Comparison of ENCODE assay signal across 16 mouse cellular contexts in genomic region chr4:102635944-102636343, GRCm38 (mm10).
A peak's percentile ranks its signal among the peaks of the same experiment; 100 is the strongest.
DNase-seq lines count a peak whose midpoint lies in the region; ATAC-seq and TF ChIP-seq lines count a peak whose summit lies in the region.
"Had no signal": no experiment of that assay in that cellular context is flagged by ENCODE, and none has a peak within 500 bp of the region (broad histone marks: within the 10 kb centered on the region; RNA-seq: fewer than 3 reads in every experiment).

No protein-coding gene starts in this region.

- no peaks in the 10 kb centered on the region for H3K9me3 ChIP-seq in heart, embryonic 12.5 days (replicated peaks)
- no peaks in the 10 kb centered on the region for H3K9me3 ChIP-seq in stomach, embryonic 16.5 days (replicated peaks; ENCODE audit: control insufficient read depth, low read length)
- H3K9me3 ChIP-seq in stomach, postnatal 0 days (ENCODE audit: control insufficient read depth, low read length) = no peaks in the 10 kb centered on the region
- H3K9me3 ChIP-seq: kidney, embryonic 15.5 days; neural tube, embryonic 13.5 days; stomach, embryonic 15.5 days had no signal

- H3K4me3 ChIP-seq in heart, embryonic 12.5 days = no peak overlapping the region
- H3K4me3 ChIP-seq in stomach, embryonic 16.5 days (replicated peaks; ENCODE audit: low read length) = no peak overlapping the region
- H3K4me3 ChIP-seq in stomach, postnatal 0 days (ENCODE audit: low read depth, low read length) = no peak overlapping the region
- H3K4me3 ChIP-seq: kidney, embryonic 15.5 days; neural tube, embryonic 13.5 days; stomach, embryonic 15.5 days had no signal

- H3K27me3 ChIP-seq in heart, embryonic 12.5 days (replicated peaks) = no peaks in the 10 kb centered on the region
- no peaks in the 10 kb centered on the region for H3K27me3 ChIP-seq in stomach, embryonic 16.5 days (ENCODE audit: control insufficient read depth, insufficient read depth, low read length)
- H3K27me3 ChIP-seq in stomach, postnatal 0 days (ENCODE audit: control insufficient read depth, insufficient read depth, low read length) = no peaks in the 10 kb centered on the region
- H3K27me3 ChIP-seq: kidney, embryonic 15.5 days; neural tube, embryonic 13.5 days; stomach, embryonic 15.5 days had no signal

- no peak overlapping the region for H3K4me2 ChIP-seq in heart, embryonic 12.5 days
- no peak overlapping the region for H3K4me2 ChIP-seq in stomach, embryonic 16.5 days (ENCODE audit: low read depth, low read length)
- H3K4me2 ChIP-seq in stomach, postnatal 0 days (replicated peaks; ENCODE audit: low read depth) = no peak overlapping the region
- H3K4me2 ChIP-seq: kidney, embryonic 15.5 days; neural tube, embryonic 13.5 days; stomach, embryonic 15.5 days had no signal

- TF ChIP-seq EP300 in stomach, postnatal 0 days (optimal IDR thresholded peaks at IDR 0.05) = no peak

- peak overlapping the region; percentile 63; the same call in 1 of the 2 replicates for H3K27ac ChIP-seq in heart, embryonic 12.5 days (ENCODE audit: poor library complexity, severe bottlenecking)
- peak overlapping the region; percentile 39; the same call in 1 of the 2 replicates for H3K27ac ChIP-seq in stomach, embryonic 16.5 days (ENCODE audit: low read length)
- no peak overlapping the region for H3K27ac ChIP-seq in stomach, postnatal 0 days (replicated peaks)
- H3K27ac ChIP-seq: kidney, embryonic 15.5 days; macrophage; neural tube, embryonic 13.5 days had no signal

- H3K4me1 ChIP-seq in heart, embryonic 12.5 days (replicated peaks) = peaks cover 37% of the 10 kb centered on the region
- peaks cover 10% of the 10 kb centered on the region; the same call in 1 of the 2 replicates for H3K4me1 ChIP-seq in stomach, embryonic 16.5 days (ENCODE audit: control insufficient read depth, insufficient read depth, low read length)
- H3K4me1 ChIP-seq in stomach, postnatal 0 days (replicated peaks; ENCODE audit: control insufficient read depth, insufficient read depth) = 0 out of 2 replicates have a peak, but pooled peaks cover 3% of the 10 kb centered on the region
- H3K4me1 ChIP-seq: kidney, embryonic 15.5 days; stomach, embryonic 15.5 days had no signal

- peak; percentile 70 for ATAC-seq in heart, embryonic 12.5 days (ENCODE audit: insufficient number of reproducible peaks, low FRiP score)
- ATAC-seq in stomach, embryonic 16.5 days (ENCODE audit: insufficient read depth, low FRiP score) = no peak
- ATAC-seq in stomach, postnatal 0 days (ENCODE audit: low FRiP score, low TSS enrichment) = no peak

- no peak overlapping the region for H3K9ac ChIP-seq in heart, embryonic 12.5 days
- no peak overlapping the region for H3K9ac ChIP-seq in stomach, embryonic 16.5 days (ENCODE audit: low read length)
- no peak overlapping the region for H3K9ac ChIP-seq in stomach, postnatal 0 days (ENCODE audit: low read length)
- H3K9ac ChIP-seq: kidney, embryonic 15.5 days; neural tube, embryonic 13.5 days; stomach, embryonic 15.5 days had no signal

- TF ChIP-seq CTCF in stomach, postnatal 0 days (IDR thresholded peaks at IDR 0.05; ENCODE audit: low read depth) = no peak

- 18% methylated on average over 8 of the region's 8 CpGs for WGBS in heart, embryonic 12.5 days
- WGBS in stomach, embryonic 16.5 days = 47% methylated on average over 8 of the region's 8 CpGs
- WGBS in stomach, postnatal 0 days = 51% methylated on average over 8 of the region's 8 CpGs

- H3K36me3 ChIP-seq in heart, embryonic 12.5 days = no peaks in the 10 kb centered on the region
- no peaks in the 10 kb centered on the region for H3K36me3 ChIP-seq in stomach, embryonic 16.5 days (ENCODE audit: control insufficient read depth, insufficient read depth, low read length)
- H3K36me3 ChIP-seq in stomach, postnatal 0 days (ENCODE audit: control insufficient read depth, insufficient read depth, low read length) = no peaks in the 10 kb centered on the region
- H3K36me3 ChIP-seq: kidney, embryonic 15.5 days; neural tube, embryonic 13.5 days; stomach, embryonic 15.5 days had no signal

- DNase-seq in heart, adult 18-20 months = no peak
- DNase-seq in stomach, postnatal 0 days (ENCODE audit: low spot score) = no peak
- peak; percentile 71 for DNase-seq in lung, postnatal 25 days (ENCODE audit: low spot score)
- no peak for DNase-seq in urinary bladder, adult 18-20 months (ENCODE audit: low spot score in 2 of 2)
- no peak for DNase-seq in layer of hippocampus, adult 11-12 months (ENCODE audit: low spot score)
- no peak for DNase-seq in thymus, postnatal 4 days
- DNase-seq: adrenal gland, postnatal 10 days; cerebellum, adult 9-11 months; layer of hippocampus, adult 9-11 months; left cerebral cortex, postnatal 4 days had no signal
